Mouse (Mus musculus) thymus, adult 2 months (tissue): ENCODE data around the gene Slc38a2. TPM values are rescaled to one million over a fixed set of nuclear protein-coding genes. Genes with fewer than 3 reads are reported as not detected.
A peak's percentile ranks its signal among the peaks of the same experiment; 100 is the strongest.

ENCODE experiments used
- DNase-seq: peaks from one replicate; pipeline ENCODE4 v3.0.0; 2021
- H3K27ac ChIP-seq: fragments of 200-500 bp; 2 replicates; pipeline ENCODE4 v1.5.1; 2012; ENCODE audit warnings: low read length, control low read depth; ENCODE audit not compliant: control insufficient read depth, insufficient read depth
- H3K27me3 ChIP-seq: fragments of 200-500 bp; 2 replicates; pipeline ENCODE4 v1.6.1; 2012; ENCODE audit warnings: mild to moderate bottlenecking, low read length, moderate library complexity, mixed read lengths; ENCODE audit not compliant: control insufficient read depth, insufficient read depth
- H3K36me3 ChIP-seq: fragments of 200-500 bp; 2 replicates; pipeline ENCODE4 v1.6.1; 2012; ENCODE audit warnings: mild to moderate bottlenecking, low read length, moderate library complexity; ENCODE audit not compliant: control insufficient read depth, insufficient read depth
- H3K4me1 ChIP-seq: fragments of 200-500 bp; replicated peaks from 2 replicates; pipeline ENCODE4 v1.6.1; 2012; ENCODE audit warnings: low read length; ENCODE audit not compliant: control insufficient read depth, insufficient read depth
- H3K4me3 ChIP-seq: fragments of 200-500 bp; 2 replicates; pipeline ENCODE4 v1.5.1; 2012; ENCODE audit warnings: mild to moderate bottlenecking, low read length, control low read depth, moderate library complexity; ENCODE audit not compliant: control insufficient read depth, insufficient read depth
- CTCF ChIP-seq: fragments of 200-500 bp; IDR thresholded peaks from 2 replicates; pipeline ENCODE4 v1.5.1; 2012; ENCODE audit warnings: mild to moderate bottlenecking, control low read depth, low read length, moderate library complexity, borderline replicate concordance; ENCODE audit not compliant: control insufficient read depth, poor library complexity, insufficient read depth; ENCODE audit errors: extremely low read depth
- POLR2A ChIP-seq: fragments of 200-500 bp; IDR thresholded peaks from 2 replicates; pipeline ENCODE4 v1.6.1; 2012; ENCODE audit warnings: mild to moderate bottlenecking, low read length, control low read depth, moderate library complexity; ENCODE audit not compliant: control insufficient read depth, poor library complexity, insufficient read depth; ENCODE audit errors: extremely low read depth
- WGBS: fragments of 180-500 bp; shearing (Covaris S2); methylation state at CpG from one replicate; pipeline ENCODE4 v1.1.7; 2018; 5-methylcytosine and 5-hydroxymethylcytosine counted together
- polyA plus RNA-seq: library from polyadenylated mRNA; depleted of rRNA; stranded (reverse); fragments of >200 nt; gene quantifications from 2 replicates; pipeline ENCODE4 v1.2.3, GENCODE M21; 2012; rRNA removed

Slc38a2 gene
- polyA plus RNA-seq, 1 experiment, result 105 TPM

- no peak for DNase-seq
- no peak overlapping the region for H3K4me3 ChIP-seq
- no peaks in the 10 kb centered on the region for H3K27me3 ChIP-seq
- H3K27ac ChIP-seq, result peak overlapping the region; percentile 37; the same call in 1 of the 2 replicates
- no peak for TF ChIP-seq CTCF
- TF ChIP-seq POLR2A, result no peak
- WGBS, result 65% methylated on average over 2 of the region's 2 CpGs
- peaks cover 20% of the 10 kb centered on the region for H3K4me1 ChIP-seq
- H3K36me3 ChIP-seq, result peaks cover 3% of the 10 kb centered on the region
Measured at GRCm38 (mm10) chr15:96638656-96639055, 60.9 kb downstream of the Slc38a2 start.

- TF ChIP-seq CTCF (no peak), POLR2A (no peak)
- peaks cover 20% of the 10 kb centered on the region for H3K4me1 ChIP-seq
- DNase-seq, result peak; percentile 67
- peak overlapping the region; percentile 24 for H3K4me3 ChIP-seq
- peaks cover 3% of the 10 kb centered on the region for H3K36me3 ChIP-seq
- no peaks in the 10 kb centered on the region for H3K27me3 ChIP-seq
- peak overlapping the region; percentile 71 for H3K27ac ChIP-seq
- WGBS, result 16% methylated on average over 10 of the region's 10 CpGs
Measured at GRCm38 (mm10) chr15:96638173-96638572, 61.4 kb downstream of the Slc38a2 start.

Other genes starting within 250 kb of the Slc38a2 start
- gene Scaf11, start 238.9 kb downstream of the Slc38a2 start, polyA plus RNA-seq, result 32.4 and 38.3 TPM in 2 replicates
- 136 and 170 TPM in 2 replicates for gene Slc38a1, start 56.8 kb downstream of the Slc38a2 start, polyA plus RNA-seq